Comparison of ENCODE assay signal across 13 mouse cellular contexts in genomic region chr10:7120206-7120605, GRCm38 (mm10).
A peak's percentile ranks its signal among the peaks of the same experiment; 100 is the strongest.
DNase-seq lines count a peak whose midpoint lies in the region; ATAC-seq and TF ChIP-seq lines count a peak whose summit lies in the region.
"Had no signal": no experiment of that assay in that cellular context is flagged by ENCODE, and none has a peak within 500 bp of the region (broad histone marks: within the 10 kb centered on the region; RNA-seq: fewer than 3 reads in every experiment).

No protein-coding gene starts in this region.

- peak; percentile 53 for DNase-seq in adrenal gland, postnatal 14 days
- no peak for DNase-seq in adrenal gland, adult 8-10 months
- peak; percentile 62 for DNase-seq in 3T3-L1 (ENCODE audit: low read depth, low spot score)
- peak; percentile 66 for DNase-seq in cerebellum, adult 11 months
- peak; percentile 58 to 66 for DNase-seq in cerebellum, postnatal 14 days
- DNase-seq in liver, result no peak
- DNase-seq: heart, adult 18-20 months; lung, adult 18-20 months had no signal

- no peak overlapping the region for H3K27ac ChIP-seq in intestine, postnatal 0 days (ENCODE audit: low read depth, low read length)
- H3K27ac ChIP-seq: forebrain, embryonic 15.5 days; hindbrain, embryonic 12.5 days; kidney, embryonic 15.5 days had no signal

- 87% methylated on average over 13 of the region's 13 CpGs for WGBS in intestine, postnatal 0 days

- H3K4me2 ChIP-seq in intestine, postnatal 0 days (replicated peaks; ENCODE audit: low read depth), result no peak overlapping the region
- H3K4me2 ChIP-seq: forebrain, embryonic 15.5 days; hindbrain, embryonic 12.5 days; kidney, embryonic 15.5 days had no signal

- H3K9ac ChIP-seq in intestine, postnatal 0 days (ENCODE audit: low read depth, low read length), result no peak overlapping the region
- H3K9ac ChIP-seq: forebrain, embryonic 15.5 days; hindbrain, embryonic 12.5 days; kidney, embryonic 15.5 days had no signal

- no peaks in the 10 kb centered on the region for H3K4me1 ChIP-seq in intestine, postnatal 0 days (replicated peaks; ENCODE audit: control insufficient read depth, insufficient read depth, low read length)
- H3K4me1 ChIP-seq: hindbrain, embryonic 12.5 days had no signal

- TF ChIP-seq CTCF in intestine, postnatal 0 days (IDR thresholded peaks at IDR 0.05; ENCODE audit: low read depth), result no peak

- no peak overlapping the region for H3K4me3 ChIP-seq in intestine, postnatal 0 days (ENCODE audit: low read depth, low read length)
- H3K4me3 ChIP-seq: forebrain, embryonic 15.5 days; hindbrain, embryonic 12.5 days; kidney, embryonic 15.5 days had no signal

- peaks cover 29% of the 10 kb centered on the region for H3K36me3 ChIP-seq in intestine, postnatal 0 days (ENCODE audit: control insufficient read depth, insufficient read depth)
- H3K36me3 ChIP-seq: forebrain, embryonic 15.5 days; hindbrain, embryonic 12.5 days had no signal

- no peaks in the 10 kb centered on the region for H3K27me3 ChIP-seq in intestine, postnatal 0 days (replicated peaks; ENCODE audit: control insufficient read depth, insufficient read depth, low read length)
- H3K27me3 ChIP-seq: forebrain, embryonic 15.5 days; hindbrain, embryonic 12.5 days; kidney, embryonic 15.5 days had no signal

- no peak for ATAC-seq in monocyte, adult 5-6 weeks (replicated peaks; ENCODE audit: insufficient number of reproducible peaks, low FRiP score, low TSS enrichment, poor library complexity, severe bottlenecking)
- no peak for ATAC-seq in intestine, postnatal 0 days
- ATAC-seq: forebrain, embryonic 15.5 days had no signal

- no peaks in the 10 kb centered on the region for H3K9me3 ChIP-seq in intestine, postnatal 0 days (ENCODE audit: control insufficient read depth)
- H3K9me3 ChIP-seq: forebrain, embryonic 15.5 days; hindbrain, embryonic 12.5 days; kidney, embryonic 15.5 days had no signal

Comparison
In these comparisons a context has a peak if more than half of its experiments do, and no peak if none do; other contexts are left out.
1. DNase-seq: peak in adrenal gland, postnatal 14 days (single experiment), 3T3-L1 (single experiment), cerebellum, adult 11 months (single experiment) and cerebellum, postnatal 14 days (2 of 2); none in adrenal gland, adult 8-10 months (single experiment) and liver (single experiment).